Mouse (Mus musculus): ENCODE data around the gene Ramp3.
"Not testable (repeated sequence)": the region's sequence is repeated elsewhere in the genome, so short reads cannot be mapped to it uniquely, and the experiment has no call there.

Gene Ramp3

DNA sequence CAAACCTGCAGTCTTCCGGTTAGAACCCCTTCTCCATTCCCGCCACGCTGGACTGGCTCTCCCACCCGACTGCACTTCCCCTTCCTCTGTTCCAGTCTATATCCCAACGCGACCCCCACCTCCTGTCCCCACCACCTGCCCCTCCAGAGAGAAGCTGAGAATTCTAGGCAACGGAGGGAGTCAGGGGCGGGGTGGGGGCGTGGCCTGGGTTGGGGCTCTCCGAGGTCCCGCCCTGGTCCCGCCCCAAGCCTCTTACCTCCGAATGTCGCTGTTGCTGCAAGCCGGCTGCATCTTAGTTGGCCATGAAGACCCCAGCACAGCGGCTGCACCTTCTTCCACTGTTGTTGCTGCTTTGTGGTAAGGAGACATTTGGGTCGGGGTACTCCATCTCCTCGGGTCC is at the start of gene Ramp3:
Ramp3 (plus strand) TSS at position 251 of the 400 bp plus-strand sequence.
- peak; percentile 59 for DNase-seq

- DNase-seq: no peak
Measured at GRCm38 (mm10) chr11:6615250-6616205, 42.8 kb upstream of the Ramp3 start.

- DNase-seq: no peak
Measured at GRCm38 (mm10) chr11:6623704-6624103, 34.6 kb upstream of the Ramp3 start.

GRCm38 (mm10) chr11:6624619-6625382 is 33.5 kb upstream of the Ramp3 start:
- DNase-seq: no peak

DNA sequence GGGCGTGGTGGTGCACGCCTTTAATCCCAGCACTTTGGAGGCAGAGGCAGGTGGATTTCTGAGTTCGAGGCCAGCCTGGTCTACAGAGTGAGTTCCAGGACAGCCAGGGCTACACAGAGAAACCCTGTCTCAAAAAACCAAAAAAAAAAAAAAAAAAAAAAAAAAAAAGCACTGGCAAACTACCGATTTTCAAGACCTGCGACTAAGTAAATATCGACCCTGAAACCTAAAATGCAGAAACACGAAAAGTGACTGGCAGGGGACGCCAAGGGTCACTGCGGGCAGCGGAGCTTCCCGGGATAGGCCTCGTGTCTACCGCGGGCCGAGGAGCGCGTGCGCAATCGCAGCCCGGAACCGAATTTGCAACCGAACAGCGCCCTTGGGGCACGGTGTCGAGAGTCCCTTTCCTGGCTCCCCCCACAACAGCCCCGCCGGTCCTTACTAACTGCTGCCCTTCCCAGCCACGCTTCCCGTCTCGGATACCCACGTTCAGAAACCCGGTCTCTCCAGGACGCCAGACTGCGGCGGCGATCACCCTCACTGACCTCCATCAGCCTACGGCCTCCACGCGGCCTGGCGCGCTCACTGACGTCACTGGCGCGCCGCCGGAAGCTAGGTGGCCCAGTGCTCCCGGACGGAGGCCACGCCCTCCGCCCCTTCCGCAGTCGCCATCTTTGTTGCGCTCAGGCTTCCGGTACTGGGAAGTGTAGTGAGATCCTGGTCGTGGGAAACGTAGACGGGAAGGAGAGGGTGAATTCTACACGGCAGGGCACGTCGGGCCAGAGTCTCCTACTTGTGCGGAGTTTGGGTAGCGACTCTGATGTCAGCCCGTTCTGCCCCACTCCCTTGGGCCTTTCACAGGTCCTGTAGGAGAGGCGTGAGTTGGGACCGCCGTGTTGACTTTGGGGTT is 32.6 kb upstream of the Ramp3 start, which contains the start of gene Tbrg4:
Tbrg4 (minus strand) TSS at position 590 of the 910 bp plus-strand sequence.
- peak; percentile 91 for DNase-seq

DNA sequence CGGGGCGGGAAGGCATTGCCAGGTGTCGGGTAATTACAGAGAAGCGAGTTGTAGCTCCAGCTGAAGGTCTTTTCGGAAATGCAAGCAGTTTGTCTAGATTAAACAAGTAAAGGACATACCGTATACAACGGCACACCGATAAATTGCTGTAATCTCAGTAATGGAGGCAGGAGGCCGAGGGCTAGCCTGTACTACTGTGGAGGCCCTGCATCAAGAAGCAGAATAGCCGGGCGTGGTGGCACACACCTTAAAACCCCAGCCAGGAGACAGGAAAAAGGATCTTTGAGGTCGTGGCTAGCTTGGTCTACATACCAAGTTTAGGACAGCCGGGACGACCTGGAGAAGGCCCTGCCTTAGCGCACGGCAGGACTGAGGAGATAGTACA is 31.9 kb upstream of the Ramp3 start:
- no peak for DNase-seq

GRCm38 (mm10) chr11:6627731-6628130 is 30.6 kb upstream of the Ramp3 start:
- no peak for DNase-seq

- peak; percentile 38 for DNase-seq
Measured at GRCm38 (mm10) chr11:6628568-6628967, 29.8 kb upstream of the Ramp3 start.

- DNase-seq: peak; percentile 41
Measured at GRCm38 (mm10) chr11:6629655-6630054, 28.7 kb upstream of the Ramp3 start.

DNA sequence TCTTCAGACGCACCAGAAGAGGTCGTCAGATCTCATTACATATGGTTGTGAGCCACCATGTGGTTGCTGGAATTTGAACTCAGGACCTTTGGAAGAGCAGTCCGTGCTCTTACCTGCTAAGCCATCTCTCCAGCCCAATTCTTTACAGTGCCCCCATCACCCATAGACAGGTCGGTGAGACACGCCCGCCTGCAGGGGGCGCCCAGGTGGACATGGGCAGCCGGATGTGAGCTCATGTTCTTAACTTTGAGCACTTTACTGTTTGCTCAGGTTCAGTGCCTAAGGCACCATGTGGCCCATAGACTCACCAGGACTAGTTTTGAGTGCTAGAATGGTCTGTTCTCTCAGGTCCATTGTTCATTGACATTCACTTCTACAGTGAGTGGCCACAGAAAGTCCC is 22.2 kb upstream of the Ramp3 start:
- no peak for DNase-seq

DNA sequence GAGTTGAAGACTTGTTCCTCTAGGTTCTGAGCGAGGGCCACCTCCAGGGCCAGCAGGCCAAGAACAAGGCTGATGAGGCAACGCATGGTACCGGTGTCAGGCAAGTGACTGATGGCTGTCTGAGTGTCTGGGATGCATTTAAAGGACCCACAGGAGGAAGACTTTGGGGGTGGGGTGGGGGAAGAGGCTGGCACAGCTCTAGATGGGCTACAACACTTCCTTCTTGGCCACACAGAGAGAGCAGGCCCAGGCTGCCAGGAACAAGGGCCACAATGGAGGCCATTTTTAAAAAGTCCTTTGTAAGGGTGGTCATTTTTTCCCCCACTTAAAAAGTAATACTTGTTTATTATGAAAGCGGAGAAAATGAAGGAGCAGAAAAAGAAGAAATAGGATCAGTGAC is 19.8 kb upstream of the Ramp3 start, which contains the start of gene Wap:
Wap (minus strand) TSS at position 101 of the 400 bp plus-strand sequence.
- DNase-seq: no peak

DNA sequence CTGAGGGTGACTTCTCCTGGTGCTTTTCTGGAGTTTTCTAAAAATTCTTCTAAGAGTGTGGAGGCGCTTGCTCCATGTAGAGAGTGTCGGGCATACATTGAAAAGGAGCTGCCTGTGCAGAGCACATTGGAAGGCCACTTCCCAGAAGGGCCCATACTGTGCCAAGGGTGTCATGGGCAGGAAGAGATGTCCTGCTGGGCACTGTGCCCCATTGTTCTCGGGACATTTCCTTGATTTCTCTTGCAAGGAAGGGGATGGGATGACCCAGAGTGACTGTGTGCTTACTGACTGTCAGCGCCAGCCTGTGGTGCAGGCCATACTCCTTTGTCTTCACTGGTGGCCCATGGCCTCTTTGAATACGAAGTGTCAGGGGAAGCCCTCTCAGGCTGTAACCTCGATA is 19.2 kb upstream of the Ramp3 start:
- no peak for DNase-seq

DNA sequence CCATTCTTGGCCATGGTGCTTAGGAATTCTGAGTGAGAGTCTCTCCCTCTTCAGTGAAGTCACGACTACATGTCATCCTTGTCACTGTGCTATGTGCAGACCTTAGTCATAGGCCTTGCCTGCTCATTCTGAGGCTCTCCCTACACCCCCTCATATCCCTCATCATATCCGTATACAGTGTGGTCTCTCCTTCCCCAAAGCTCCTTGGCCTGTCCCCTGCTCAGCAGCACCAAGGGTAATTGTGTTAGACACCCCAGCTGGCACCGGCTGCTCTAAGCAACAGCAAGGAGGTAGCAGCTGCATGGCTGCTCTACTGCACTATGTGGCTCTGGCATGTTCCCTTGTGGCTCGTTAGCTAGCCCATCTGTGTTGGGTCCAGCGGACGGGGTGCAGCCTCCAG is 13.8 kb upstream of the Ramp3 start:
- no peak for DNase-seq

DNA sequence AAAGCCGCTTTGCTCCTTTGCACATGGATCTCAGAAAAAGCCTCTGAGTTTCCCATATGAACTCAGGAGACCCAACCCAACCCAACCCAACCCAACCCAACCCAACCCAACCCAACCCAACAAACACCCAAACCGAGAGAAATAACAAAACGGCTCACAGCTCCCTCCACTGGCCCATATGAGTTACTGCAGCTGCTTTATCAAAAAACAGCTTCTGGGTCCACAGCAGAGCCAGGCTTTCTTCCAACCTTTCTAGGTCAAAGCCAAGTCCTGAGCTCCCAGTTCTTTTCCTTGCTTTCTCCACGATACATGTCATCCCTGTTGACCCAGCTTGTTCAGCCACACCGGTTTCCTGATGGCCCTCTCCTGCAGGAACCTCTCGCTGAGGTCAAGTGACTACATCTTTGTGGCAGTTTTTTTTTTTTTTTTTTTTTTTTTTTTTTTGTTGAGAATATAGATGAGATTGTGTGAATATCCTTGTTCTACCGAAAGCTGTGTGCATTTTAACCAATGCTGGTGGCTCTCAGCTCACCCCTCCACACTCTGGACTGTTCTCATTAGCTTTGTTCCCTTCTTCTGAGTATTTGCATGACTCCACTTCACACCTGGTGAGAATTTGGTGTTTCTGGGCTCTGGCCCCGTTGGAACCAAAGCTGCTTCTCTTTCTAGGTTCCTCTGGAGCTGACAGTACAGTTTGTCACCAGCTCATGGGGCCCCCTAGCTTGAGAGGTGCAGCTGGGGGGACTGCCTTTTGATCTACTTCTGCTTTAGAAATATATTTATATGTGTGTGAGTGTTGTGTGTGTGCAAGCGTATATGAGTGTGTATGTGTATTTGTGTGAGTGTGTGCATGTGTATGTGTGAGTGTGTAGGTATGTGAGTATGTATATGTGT is 10.2 kb upstream of the Ramp3 start:
- DNase-seq: no peak

GRCm38 (mm10) chr11:6650519-6650918 is 7.8 kb upstream of the Ramp3 start:
- no peak for DNase-seq

DNA sequence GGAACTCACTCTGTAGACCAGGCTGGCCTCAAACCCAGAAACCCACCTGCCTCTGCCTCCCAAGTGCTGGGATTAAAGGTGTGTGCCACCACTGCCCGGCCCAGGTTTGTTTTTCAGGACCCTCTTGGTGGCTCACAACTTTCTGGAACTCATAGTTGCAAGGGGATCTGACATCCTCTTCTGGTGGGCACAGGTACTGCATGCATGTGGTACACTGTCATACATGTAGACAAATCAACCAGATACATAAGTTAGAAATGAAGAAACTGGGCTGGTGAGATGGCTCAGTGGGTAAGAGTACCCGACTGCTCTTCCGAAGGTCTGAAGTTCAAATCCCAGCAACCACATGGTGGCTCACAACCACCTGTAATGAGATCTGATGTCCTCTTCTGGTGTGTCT is 5.3 kb upstream of the Ramp3 start:
- not testable (repeated sequence) for DNase-seq

DNA sequence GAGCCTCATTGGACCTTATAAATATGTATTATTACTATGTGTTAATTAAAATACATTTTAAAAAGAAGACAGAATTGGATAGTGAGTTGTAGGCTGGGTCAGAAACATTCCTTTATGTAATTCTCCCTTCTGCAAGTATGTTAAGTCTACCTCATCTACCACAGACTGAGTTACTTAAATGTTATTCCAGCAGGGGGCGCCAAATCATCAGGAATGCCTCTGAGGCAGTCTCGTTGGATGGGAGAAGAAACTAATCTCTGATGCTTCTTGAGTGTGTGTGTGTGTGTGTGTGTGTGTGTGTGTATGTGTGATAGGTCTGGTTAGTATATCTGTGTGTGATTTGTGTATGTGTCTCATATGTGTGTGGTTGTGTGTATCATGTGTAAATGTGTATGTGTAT is 3.4 kb upstream of the Ramp3 start:
- peak; percentile 89 for DNase-seq

- DNase-seq: no peak
Measured at GRCm38 (mm10) chr11:6661206-6661605, 2.9 kb downstream of the Ramp3 start.

GRCm38 (mm10) chr11:6666634-6667033 is 8.3 kb downstream of the Ramp3 start:
- DNase-seq: no peak

GRCm38 (mm10) chr11:6669041-6669440 is 10.7 kb downstream of the Ramp3 start:
- no peak for DNase-seq

- DNase-seq: no peak
Measured at GRCm38 (mm10) chr11:6670044-6670443, 11.7 kb downstream of the Ramp3 start.

DNA sequence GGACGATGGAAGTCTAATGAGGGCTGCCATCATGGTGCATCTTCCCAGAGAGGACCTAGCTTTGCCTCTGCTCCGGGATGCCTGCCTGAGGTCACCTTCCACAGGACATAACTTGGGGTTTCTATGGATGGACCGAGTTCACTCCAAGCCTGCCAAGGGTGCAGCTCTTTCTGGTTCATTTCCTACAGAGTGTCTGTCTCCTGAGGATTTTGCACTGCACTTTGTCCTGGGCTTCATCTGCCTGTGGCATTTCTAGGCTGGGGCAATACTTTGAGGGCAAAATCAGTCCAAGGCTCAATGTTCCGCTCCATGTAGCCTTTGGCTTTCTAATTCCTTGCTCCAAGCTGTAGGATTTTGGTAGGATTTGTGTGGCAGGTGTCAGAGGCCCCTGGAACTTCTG is 12.5 kb downstream of the Ramp3 start:
- no peak for DNase-seq

Measured in cerebellum, adult 8-10 months (tissue).